Mouse (Mus musculus) limb, embryonic 14.5 days (tissue): ENCODE measurements around the gene Vmn1r42. TPM values are rescaled to one million over a fixed set of nuclear protein-coding genes. Genes with fewer than 3 reads are reported as not detected.
"Not testable (repeated sequence)": the region's sequence is repeated elsewhere in the genome, so short reads cannot be mapped to it uniquely, and the experiment has no call there.

Experiments
- ATAC-seq: fragments of 200-750 bp; cut with Nextera tagmentation; 2 replicates; pipeline ENCODE4 v1.8.0; 2017; ENCODE audit warnings: low read depth, moderate number of reproducible peaks, moderate TSS enrichment; ENCODE audit not compliant: low FRiP score
- DNase-seq: peaks from one replicate; pipeline ENCODE4 v3.0.0-alpha.2; 2015; ENCODE audit warnings: low spot score
- H3K27ac ChIP-seq: fragments of 300-500 bp; sonication (generic); replicated peaks from 2 replicates; pipeline ENCODE4 v1.5.1; 2014; ENCODE audit warnings: low read depth, mild to moderate bottlenecking, low read length, moderate library complexity, mixed read lengths
- H3K27me3 ChIP-seq: fragments of 300-500 bp; sonication (generic); 2 replicates; pipeline ENCODE4 v1.6.1; 2014; ENCODE audit warnings: low read length, mixed read lengths; ENCODE audit not compliant: control insufficient read depth, insufficient read depth
- H3K36me3 ChIP-seq: fragments of 300-500 bp; sonication (generic); 2 replicates; pipeline ENCODE4 v1.6.1; 2014; ENCODE audit warnings: mild to moderate bottlenecking, low read length, moderate library complexity, mixed read lengths; ENCODE audit not compliant: control insufficient read depth, insufficient read depth
- H3K4me1 ChIP-seq: fragments of 300-500 bp; sonication (generic); 2 replicates; pipeline ENCODE4 v1.6.1; 2014; ENCODE audit warnings: antibody characterized with exemption, low read length, mixed read lengths; ENCODE audit not compliant: control insufficient read depth, insufficient read depth
- H3K4me2 ChIP-seq: fragments of 300-500 bp; sonication (generic); replicated peaks from 2 replicates; pipeline ENCODE4 v1.6.1; 2014; ENCODE audit warnings: low read depth, mild to moderate bottlenecking, low read length, moderate library complexity; ENCODE audit not compliant: severe bottlenecking
- H3K4me3 ChIP-seq: fragments of 300-500 bp; sonication (generic); replicated peaks from 2 replicates; pipeline ENCODE4 v1.5.1; 2014; ENCODE audit warnings: low read length
- H3K9ac ChIP-seq: fragments of 300-500 bp; sonication (generic); 2 replicates; pipeline ENCODE4 v1.6.1; 2014; ENCODE audit warnings: mild to moderate bottlenecking, low read depth, low read length, moderate library complexity; ENCODE audit not compliant: severe bottlenecking
- H3K9me3 ChIP-seq: fragments of 300-500 bp; sonication (generic); 2 replicates; pipeline ENCODE4 v1.6.1; 2016; ENCODE audit warnings: low read length; ENCODE audit not compliant: control insufficient read depth
- POLR2A ChIP-seq: fragments of 200-500 bp; IDR thresholded peaks from 2 replicates; pipeline ENCODE4 v1.8.0; 2012; ENCODE audit warnings: inconsistent platforms, mild to moderate bottlenecking, moderate library complexity, borderline replicate concordance; ENCODE audit not compliant: insufficient read depth, insufficient read length; ENCODE audit errors: extremely low read depth
- WGBS: fragments of 180-500 bp; shearing (Covaris S2); extraction: QIAGEN DNeasy Blood & Tissue Kit; methylation state at CpG from one replicate; pipeline ENCODE4 v1.1.7; 2014; 5-methylcytosine and 5-hydroxymethylcytosine counted together
- polyA plus RNA-seq, 2 experiments: library from polyadenylated mRNA; depleted of rRNA in 1 of 2; stranded (reverse) in 1 of 2; unstranded in 1 of 2; fragments of >200 nt; fragmentation: Nextera tagmentation in 1 of 2; extraction: Ambion mirVana in 1 of 2; gene quantifications; 2 replicates each; pipeline versions ENCODE4 v1.2.1 to v1.2.3; 2012 to 2014

The Vmn1r42 gene
- not detected in 2 replicates for polyA plus RNA-seq (2012; rRNA removed)
- not detected in 2 replicates for polyA plus RNA-seq (2014; fragmentation: Nextera tagmentation; extraction: Ambion mirVana)

DNA sequence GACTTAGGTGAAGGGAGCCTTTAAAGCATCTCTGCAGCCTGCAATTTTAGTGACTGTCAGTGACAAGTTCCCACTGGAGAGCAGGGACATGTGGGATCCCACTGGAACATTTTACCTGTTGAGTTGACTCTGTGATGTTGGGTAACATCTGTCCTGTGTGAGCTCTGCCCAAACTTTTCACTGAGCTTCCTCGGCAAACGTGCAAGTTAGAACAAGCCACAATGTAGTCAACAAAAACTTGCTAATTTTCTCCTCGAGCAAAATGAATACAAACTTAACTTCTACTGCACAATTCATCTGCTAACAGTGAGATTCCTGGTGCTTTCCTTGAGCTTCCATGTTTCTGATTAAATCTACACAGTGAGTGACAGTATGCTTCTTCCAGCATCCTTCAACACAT is at the start of gene Vmn1r42, which contains the start of gene Vmn1r43:
Gene Vmn1r42 (minus strand): TSS at position 101 of the 400 bp plus-strand sequence.
Gene Vmn1r43 (minus strand): TSS at position 101 of the 400 bp plus-strand sequence.
- not testable (repeated sequence) for H3K9me3 ChIP-seq, H3K36me3 ChIP-seq, H3K27ac ChIP-seq, H3K4me2 ChIP-seq, H3K27me3 ChIP-seq, H3K4me1 ChIP-seq, DNase-seq, H3K9ac ChIP-seq, ATAC-seq, H3K4me3 ChIP-seq
- 61% methylated on average over 3 of the region's 3 CpGs for WGBS

DNA sequence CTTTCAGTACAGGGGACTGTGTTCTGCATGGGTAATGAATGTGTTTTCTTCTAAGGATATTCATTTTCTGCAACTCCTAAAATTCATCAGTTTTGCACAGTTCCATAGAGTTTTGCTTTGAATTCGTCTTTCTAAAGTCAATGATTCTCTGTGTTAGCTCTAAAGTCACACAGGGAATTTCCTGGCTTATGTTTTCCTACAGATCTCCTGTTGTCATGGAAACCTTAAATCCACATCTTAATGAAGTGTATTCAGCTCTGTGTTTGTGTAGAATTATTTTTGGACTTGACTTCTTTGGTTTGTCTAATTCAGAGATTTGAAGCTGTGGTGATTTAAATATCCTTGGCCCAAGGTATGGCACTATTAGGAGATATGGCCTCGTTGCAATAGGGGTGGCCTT is 7.6 kb upstream of the Vmn1r42 start:
- no peak for ATAC-seq
- Histone ChIP-seq H3K9ac (no peak overlapping the region), H3K4me3 (no peak overlapping the region), H3K27ac (no peak overlapping the region), H3K27me3 (no peaks in the 10 kb centered on the region), H3K9me3 (no peaks in the 10 kb centered on the region), H3K36me3 (no peaks in the 10 kb centered on the region), H3K4me2 (no peak overlapping the region), H3K4me1 (no peaks in the 10 kb centered on the region)
- TF ChIP-seq POLR2A, result no peak
- no peak for DNase-seq
- 60% methylated on average over 2 of the region's 2 CpGs for WGBS

DNA sequence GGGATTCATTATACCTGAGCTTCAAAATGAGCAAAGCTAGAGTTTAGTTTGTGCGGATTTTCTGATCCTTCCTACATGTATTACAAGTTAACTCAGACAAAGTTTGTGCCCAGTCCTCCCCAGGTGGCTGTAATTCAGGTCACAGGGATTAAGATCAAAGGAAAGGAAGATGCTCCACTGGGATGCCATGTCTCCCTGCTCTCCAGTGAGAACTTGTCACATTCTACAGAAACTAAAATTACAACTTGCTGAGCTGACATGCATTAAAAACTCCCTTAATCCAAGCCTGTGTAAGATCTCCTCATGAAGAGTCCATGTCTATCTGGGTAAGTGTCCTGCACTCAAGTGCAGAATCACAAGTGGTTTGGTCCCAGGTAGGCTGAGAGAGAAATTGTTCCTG is 7.1 kb upstream of the Vmn1r42 start, which contains the start of gene Vmn1r44:
Gene Vmn1r44 (plus strand): TSS at position 301 of the 400 bp plus-strand sequence.
- no peak for ATAC-seq
- DNase-seq, result no peak
- no peaks in the 10 kb centered on the region for H3K27me3 ChIP-seq
- WGBS, result 80% methylated on average over 1 of the region's 1 CpGs
- no peak for TF ChIP-seq POLR2A
- no peak within 1 kb of the TSS for H3K27ac ChIP-seq
- no peak within 1 kb of the TSS for H3K4me2 ChIP-seq
- no peak within 1 kb of the TSS for H3K4me3 ChIP-seq
- H3K4me1 ChIP-seq, result no peaks in the 10 kb centered on the region
- H3K9me3 ChIP-seq, result no peaks in the 10 kb centered on the region
- H3K9ac ChIP-seq, result no peak within 1 kb of the TSS
- no peaks in the 10 kb centered on the region for H3K36me3 ChIP-seq

DNA sequence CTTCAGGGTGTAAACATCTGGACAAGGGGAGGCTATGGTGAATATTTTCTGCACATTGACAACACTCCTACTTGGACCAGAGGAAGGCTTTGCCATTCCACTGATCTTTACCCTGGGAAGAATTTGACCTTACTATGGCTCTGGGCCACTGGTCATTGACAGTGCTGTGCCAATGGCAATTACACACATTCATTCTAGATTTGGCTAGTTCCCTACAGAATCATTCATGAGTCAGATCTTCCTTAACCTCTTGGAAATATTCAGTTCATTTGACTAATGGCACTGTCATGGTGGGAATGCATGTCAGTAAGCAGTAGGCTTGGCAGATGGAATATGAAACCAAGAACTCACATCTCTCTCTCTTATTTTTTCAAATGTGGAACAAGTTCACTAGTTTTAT is 4.7 kb upstream of the Vmn1r42 start:
- Histone ChIP-seq H3K27ac (no peak overlapping the region), H3K36me3 (no peaks in the 10 kb centered on the region), H3K9me3 (no peaks in the 10 kb centered on the region), H3K4me3 (no peak overlapping the region), H3K27me3 (no peaks in the 10 kb centered on the region), H3K4me2 (no peak overlapping the region), H3K9ac (no peak overlapping the region), H3K4me1 (no peaks in the 10 kb centered on the region)
- no peak for DNase-seq
- ATAC-seq, result no peak
- TF ChIP-seq POLR2A, result no peak

DNA sequence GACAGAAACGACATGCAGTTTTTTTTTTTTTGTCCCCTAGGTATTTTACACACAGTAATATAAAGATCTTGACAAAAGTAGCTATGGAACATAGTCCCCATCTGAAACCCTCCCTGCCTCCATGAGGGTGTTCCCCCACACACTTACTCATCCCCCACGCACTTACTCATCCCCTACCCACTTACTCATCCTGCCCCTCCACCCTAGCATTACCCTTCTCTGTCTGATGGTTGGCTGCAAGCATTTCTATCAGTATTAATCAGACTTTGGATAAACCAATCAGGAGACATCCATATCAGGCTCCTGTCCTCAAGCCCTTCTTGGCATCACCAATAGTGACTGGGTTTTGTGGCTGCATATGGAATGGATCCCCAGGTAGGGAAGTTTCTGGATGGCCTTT is 750 bp upstream of the Vmn1r42 start:
- H3K36me3 ChIP-seq, result no peaks in the 10 kb centered on the region
- no peak overlapping the region for H3K9ac ChIP-seq
- no peak overlapping the region for H3K4me2 ChIP-seq
- ATAC-seq, result no peak
- H3K27me3 ChIP-seq, result no peaks in the 10 kb centered on the region
- no peak for DNase-seq
- no peak for TF ChIP-seq POLR2A
- H3K4me3 ChIP-seq, result no peak overlapping the region
- WGBS, result 70% methylated on average over 2 of the region's 2 CpGs
- H3K27ac ChIP-seq, result no peak overlapping the region
- H3K9me3 ChIP-seq, result no peaks in the 10 kb centered on the region
- H3K4me1 ChIP-seq, result no peaks in the 10 kb centered on the region

DNA sequence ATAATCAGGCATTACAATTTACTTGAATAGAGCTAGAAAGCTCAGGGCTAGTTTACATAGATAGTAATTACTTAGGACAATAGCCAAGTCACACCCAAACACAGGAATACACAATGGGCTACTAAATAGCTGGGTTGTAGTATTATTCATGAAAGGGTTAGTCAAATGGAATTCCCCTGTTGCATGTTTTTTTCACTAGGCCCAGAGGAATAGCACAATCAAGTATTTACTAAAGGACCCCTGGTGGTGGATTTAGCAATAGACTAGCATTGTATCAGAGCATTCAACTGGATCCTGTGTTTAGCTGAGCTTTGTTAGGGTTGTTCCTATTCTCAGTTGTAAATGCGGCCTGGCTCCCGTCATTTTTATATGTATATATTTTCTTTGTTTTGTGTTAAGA is 8.2 kb downstream of the Vmn1r42 start:
- no peaks in the 10 kb centered on the region for H3K4me1 ChIP-seq
- WGBS, result 93% methylated on average over 2 of the region's 2 CpGs
- no peak overlapping the region for H3K27ac ChIP-seq
- H3K9ac ChIP-seq, result no peak overlapping the region
- no peak overlapping the region for H3K4me2 ChIP-seq
- H3K4me3 ChIP-seq, result no peak overlapping the region
- DNase-seq, result no peak
- H3K36me3 ChIP-seq, result no peaks in the 10 kb centered on the region
- TF ChIP-seq POLR2A, result no peak
- H3K9me3 ChIP-seq, result peaks cover 4% of the 10 kb centered on the region; the same call in 1 of the 2 replicates
- no peaks in the 10 kb centered on the region for H3K27me3 ChIP-seq
- no peak for ATAC-seq
